Mouse (Mus musculus) stomach, embryonic 15.5 days (tissue): ENCODE measurements around the gene Dmc1. TPM values are rescaled to one million over a fixed set of nuclear protein-coding genes. Genes with fewer than 3 reads are reported as not detected.

Experiments
- microRNA-seq: library from miRNA; unstranded; fragments of <30 nt; microRNA quantifications from one replicate; pipeline ENCODE4, GENCODE M21; 2016
- polyA plus RNA-seq: library from polyadenylated mRNA; unstranded; fragments of >200 nt; fragmentation: Nextera tagmentation; extraction: Ambion mirVana; gene quantifications from 2 replicates; pipeline ENCODE4 v1.2.1, GENCODE M21; 2015

Gene Dmc1
- polyA plus RNA-seq, 1 experiment from 2014 or later: 2.8 TPM

Small RNA genes lying within 50 kb of the gene (microRNA-seq; reads per million reads assigned to microRNA genes)
- not detected for gene Gm27903

Other genes starting within 250 kb of the Dmc1 start
- 58.5 and 59.9 TPM in 2 replicates for gene Tmem184b, start 201.5 kb downstream of the Dmc1 start, polyA plus RNA-seq
- 63.7 and 66.0 TPM in 2 replicates for gene Csnk1e, start 149.5 kb downstream of the Dmc1 start, polyA plus RNA-seq
- gene Kcnj4, start 99.9 kb downstream of the Dmc1 start, polyA plus RNA-seq: 0.05 TPM in 1 of 2 replicates, not detected in the other
- gene Kdelr3, start 88.7 kb downstream of the Dmc1 start, polyA plus RNA-seq: 96.2 and 98.2 TPM in 2 replicates
- 48.5 and 51.4 TPM in 2 replicates for gene Ddx17, start 58.4 kb downstream of the Dmc1 start, polyA plus RNA-seq
- 1.3 and 1.4 TPM in 2 replicates for gene Fam227a, start 53.8 kb upstream of the Dmc1 start, polyA plus RNA-seq
- 41.4 and 42.2 TPM in 2 replicates for gene Cby1, start 54.1 kb upstream of the Dmc1 start, polyA plus RNA-seq
- 227 and 254 TPM in 2 replicates for gene Tomm22, start 65.8 kb upstream of the Dmc1 start, polyA plus RNA-seq
- 21.2 and 22.0 TPM in 2 replicates for gene Josd1, start 82.8 kb upstream of the Dmc1 start, polyA plus RNA-seq
- 28.2 and 29.3 TPM in 2 replicates for gene Gtpbp1, start 85.7 kb upstream of the Dmc1 start, polyA plus RNA-seq
- gene Sun2, start 137.4 kb upstream of the Dmc1 start, polyA plus RNA-seq: 4.9 and 5.1 TPM in 2 replicates
- 44.4 and 50.4 TPM in 2 replicates for gene Dnal4, start 172.7 kb upstream of the Dmc1 start, polyA plus RNA-seq
- 4.5 and 4.8 TPM in 2 replicates for gene Nptxr, start 199.7 kb upstream of the Dmc1 start, polyA plus RNA-seq
- gene Npcd, start 229.1 kb upstream of the Dmc1 start, polyA plus RNA-seq: not detected in 2 replicates
- gene Cbx6, start 229.6 kb upstream of the Dmc1 start, polyA plus RNA-seq: 62.6 and 68.0 TPM in 2 replicates